Mouse (Mus musculus) midbrain, embryonic 12.5 days (tissue): ENCODE data around the gene Med23. TPM values are rescaled to one million over a fixed set of nuclear protein-coding genes. Genes with fewer than 3 reads are reported as not detected.
A peak's percentile ranks its signal among the peaks of the same experiment; 100 is the strongest.

Experiments used
- ATAC-seq: fragments of 200-750 bp; cut with Nextera tagmentation; 2 replicates; pipeline ENCODE4 v1.8.0; 2017; ENCODE audit warnings: low read depth, moderate TSS enrichment, moderate library complexity; ENCODE audit not compliant: low FRiP score
- H3K27ac ChIP-seq: fragments of 300-500 bp; sonication (generic); replicated peaks from 2 replicates; pipeline ENCODE4 v1.5.1; 2016; ENCODE audit warnings: mild to moderate bottlenecking
- H3K27me3 ChIP-seq: fragments of 300-500 bp; sonication (generic); 2 replicates; pipeline ENCODE4 v1.6.1; 2016; ENCODE audit warnings: mild to moderate bottlenecking
- H3K36me3 ChIP-seq: fragments of 300-500 bp; sonication (generic); 2 replicates; pipeline ENCODE4 v1.6.1; 2016
- H3K4me1 ChIP-seq: fragments of 300-500 bp; sonication (generic); 2 replicates; pipeline ENCODE4 v1.6.1; 2016
- H3K4me2 ChIP-seq: fragments of 300-500 bp; sonication (generic); replicated peaks from 2 replicates; pipeline ENCODE4 v1.6.1; 2016; ENCODE audit warnings: mild to moderate bottlenecking, moderate library complexity
- H3K4me3 ChIP-seq: fragments of 300-500 bp; sonication (generic); 2 replicates; pipeline ENCODE4 v1.5.1; 2016; ENCODE audit warnings: mild to moderate bottlenecking
- H3K9ac ChIP-seq: fragments of 300-500 bp; sonication (generic); replicated peaks from 2 replicates; pipeline ENCODE4 v1.6.1; 2016; ENCODE audit warnings: mild to moderate bottlenecking, moderate library complexity
- H3K9me3 ChIP-seq: fragments of 300-500 bp; sonication (generic); 2 replicates; pipeline ENCODE4 v1.6.1; 2016; ENCODE audit warnings: mild to moderate bottlenecking
- WGBS: fragments of 180-500 bp; shearing (Covaris S2); methylation state at CpG from one replicate; pipeline ENCODE4 v1.1.7; 2016; 5-methylcytosine and 5-hydroxymethylcytosine counted together
- polyA plus RNA-seq: library from polyadenylated mRNA; unstranded; fragments of >200 nt; fragmentation: Nextera tagmentation; extraction: Ambion mirVana; gene quantifications from 2 replicates; pipeline ENCODE4 v1.2.1, GENCODE M21; 2016

Gene Med23
- polyA plus RNA-seq, 1 experiment from 2014 or later, result 33.1 TPM

GRCm38 (mm10) chr10:24832306-24832705 is 37.5 kb upstream of the Med23 start:
- 92% methylated on average over 9 of the region's 9 CpGs for WGBS
- no peaks in the 10 kb centered on the region for H3K27me3 ChIP-seq
- no peak overlapping the region for H3K4me3 ChIP-seq
- H3K9ac ChIP-seq, result no peak overlapping the region
- H3K36me3 ChIP-seq, result no peaks in the 10 kb centered on the region
- no peak overlapping the region for H3K4me2 ChIP-seq
- H3K27ac ChIP-seq, result no peak overlapping the region
- peaks cover 22% of the 10 kb centered on the region for H3K4me1 ChIP-seq
- no peaks in the 10 kb centered on the region for H3K9me3 ChIP-seq
- no peak for ATAC-seq

- no peak overlapping the region for H3K9ac ChIP-seq
- H3K4me1 ChIP-seq, result peaks cover 22% of the 10 kb centered on the region
- peak overlapping the region; percentile 30; the same call in 1 of the 2 replicates for H3K4me3 ChIP-seq
- no peaks in the 10 kb centered on the region for H3K36me3 ChIP-seq
- H3K4me2 ChIP-seq, result peak overlapping the region; percentile 50
- H3K27ac ChIP-seq, result 0 out of 2 replicates have a peak overlapping the region, but pooled peaks have one; percentile 25
- no peaks in the 10 kb centered on the region for H3K27me3 ChIP-seq
- ATAC-seq, result peak; percentile 58
- 4% methylated on average over 4 of the region's 4 CpGs for WGBS
- H3K9me3 ChIP-seq, result no peaks in the 10 kb centered on the region
Observed at GRCm38 (mm10) chr10:24834634-24835371, 35.0 kb upstream of the Med23 start.

DNA sequence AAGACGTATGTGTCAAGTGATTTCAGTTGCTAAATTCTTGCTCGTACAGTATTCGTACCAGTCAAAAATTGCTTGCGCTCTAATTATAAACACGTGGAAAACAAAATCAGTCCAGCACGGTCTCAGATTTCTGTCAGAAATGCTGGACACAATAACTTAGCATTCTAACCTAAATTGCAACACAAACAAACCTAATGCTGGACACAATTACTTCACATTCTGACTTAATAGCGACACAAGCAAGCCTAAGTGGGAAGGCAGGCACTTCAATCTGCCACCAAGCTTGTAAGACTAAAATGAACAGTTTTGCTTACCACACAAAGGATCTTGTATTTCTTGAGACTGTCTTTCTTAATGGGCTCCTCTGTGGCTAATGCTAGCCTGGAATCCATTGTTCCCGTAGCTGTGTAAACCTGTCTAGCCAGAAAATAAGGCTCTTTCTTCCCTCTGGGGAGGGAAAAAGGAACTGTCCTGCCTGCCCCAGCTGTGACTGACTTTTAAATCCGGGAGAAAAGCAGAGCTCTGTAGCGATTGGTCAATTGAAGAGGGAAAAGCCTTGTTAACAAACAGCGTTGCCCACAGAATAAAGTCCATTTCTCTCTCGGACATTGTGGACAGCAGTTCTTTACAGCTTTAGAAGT is 34.0 kb upstream of the Med23 start:
- Histone ChIP-seq H3K4me1 (peaks cover 22% of the 10 kb centered on the region), H3K27ac (peak overlapping the region; percentile 54)
- 12% methylated on average over 12 of the region's 12 CpGs for WGBS

DNA sequence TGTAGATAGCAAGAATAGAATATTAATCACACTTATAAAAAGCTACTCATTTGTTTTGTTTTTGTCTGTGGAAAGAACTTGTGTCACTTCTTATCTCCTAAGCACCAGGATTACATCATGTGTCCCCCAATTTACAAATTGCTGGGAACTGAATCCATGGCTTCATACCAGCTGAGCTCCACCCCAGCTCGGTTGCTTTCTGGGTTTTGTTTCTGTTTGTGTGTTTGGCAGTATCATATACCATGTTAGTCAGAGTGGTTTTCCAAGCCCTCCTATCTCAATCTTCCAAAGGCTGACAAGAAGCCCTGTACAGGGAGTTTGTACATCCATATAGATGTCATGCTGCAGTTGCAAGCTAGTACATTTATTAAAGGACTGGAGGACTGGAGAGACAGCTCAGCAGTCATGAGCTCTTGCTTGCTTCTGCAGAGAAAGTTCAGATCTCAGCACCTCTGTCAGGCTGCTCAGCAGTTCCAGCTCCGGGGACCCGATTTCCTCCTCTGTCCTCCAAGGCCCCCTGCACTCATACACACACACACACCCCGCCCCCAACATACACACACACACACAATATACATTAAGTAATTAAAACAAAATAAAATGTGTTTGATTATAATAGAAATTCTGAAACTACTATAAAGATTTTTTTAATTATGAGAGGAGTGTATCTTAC is 33.3 kb upstream of the Med23 start:
- peak; percentile 59 for ATAC-seq
- H3K27ac ChIP-seq, result no peak overlapping the region; the same call in 1 of the 2 replicates
- no peaks in the 10 kb centered on the region for H3K36me3 ChIP-seq
- H3K9ac ChIP-seq, result no peak overlapping the region
- WGBS, result 53% methylated on average over 4 of the region's 4 CpGs
- H3K4me3 ChIP-seq, result no peak overlapping the region; the same call in 1 of the 2 replicates
- peaks cover 22% of the 10 kb centered on the region for H3K4me1 ChIP-seq
- H3K9me3 ChIP-seq, result no peaks in the 10 kb centered on the region
- peak overlapping the region; percentile 50 for H3K4me2 ChIP-seq
- H3K27me3 ChIP-seq, result no peaks in the 10 kb centered on the region

More for the DNA sequence above, 34.0 kb upstream of the Med23 start:
- Histone ChIP-seq H3K27me3 (no peaks in the 10 kb centered on the region), H3K36me3 (no peaks in the 10 kb centered on the region), H3K4me3 (peak overlapping the region; percentile 30), H3K4me2 (peak overlapping the region; percentile 50), H3K9me3 (no peaks in the 10 kb centered on the region), H3K9ac (peak overlapping the region; percentile 44)
- peak; percentile 80 for ATAC-seq

DNA sequence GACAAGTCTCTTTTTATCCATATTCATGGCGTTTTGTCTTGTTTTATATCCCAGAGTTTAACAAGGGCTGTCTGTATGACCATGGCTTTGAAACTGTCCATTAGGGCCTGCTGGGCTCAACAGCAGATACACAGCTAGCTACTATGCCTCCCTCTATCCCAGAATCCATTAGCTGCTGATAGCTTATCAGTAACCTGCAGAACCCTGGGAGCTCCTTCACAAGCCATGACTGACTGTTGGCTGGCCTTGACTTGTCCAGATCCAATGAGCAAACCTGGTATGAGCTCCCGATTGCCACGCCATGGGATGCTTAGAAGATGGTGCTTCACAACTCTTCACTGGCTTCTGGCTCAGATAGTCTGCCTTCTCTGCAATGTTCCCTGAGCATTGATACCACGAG is 29.0 kb upstream of the Med23 start:
- Histone ChIP-seq H3K4me3 (no peak overlapping the region), H3K27me3 (no peaks in the 10 kb centered on the region), H3K4me2 (no peak overlapping the region), H3K27ac (no peak overlapping the region), H3K9ac (no peak overlapping the region), H3K4me1 (peaks cover 8% of the 10 kb centered on the region), H3K9me3 (no peaks in the 10 kb centered on the region), H3K36me3 (no peaks in the 10 kb centered on the region)
- 93% methylated on average over 4 of the region's 4 CpGs for WGBS
- ATAC-seq, result no peak

DNA sequence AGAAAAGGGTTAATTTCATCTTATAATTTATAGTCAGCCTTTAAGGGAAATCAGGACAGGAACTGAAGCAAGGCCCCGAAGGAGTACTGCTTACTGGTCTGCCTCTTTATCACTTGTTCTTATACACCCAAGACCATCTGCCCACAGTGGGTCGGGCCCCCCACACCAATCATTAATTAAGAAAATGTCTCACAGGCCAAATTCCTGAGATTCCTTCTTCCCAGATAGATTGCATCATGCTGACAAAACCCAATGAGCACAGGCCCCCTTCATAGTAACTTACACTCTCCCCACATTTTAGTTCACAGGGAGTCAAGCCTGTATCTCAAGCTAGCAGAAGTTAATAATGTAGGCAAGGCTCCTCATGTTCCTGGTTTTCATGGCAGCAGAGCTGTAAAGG is 27.8 kb upstream of the Med23 start:
- Histone ChIP-seq H3K4me1 (no peaks in the 10 kb centered on the region), H3K4me2 (no peak overlapping the region), H3K36me3 (no peaks in the 10 kb centered on the region), H3K27me3 (no peaks in the 10 kb centered on the region), H3K9ac (no peak overlapping the region), H3K4me3 (no peak overlapping the region), H3K27ac (no peak overlapping the region), H3K9me3 (no peaks in the 10 kb centered on the region)
- no peak for ATAC-seq
- WGBS, result 77% methylated on average over 2 of the region's 2 CpGs

DNA sequence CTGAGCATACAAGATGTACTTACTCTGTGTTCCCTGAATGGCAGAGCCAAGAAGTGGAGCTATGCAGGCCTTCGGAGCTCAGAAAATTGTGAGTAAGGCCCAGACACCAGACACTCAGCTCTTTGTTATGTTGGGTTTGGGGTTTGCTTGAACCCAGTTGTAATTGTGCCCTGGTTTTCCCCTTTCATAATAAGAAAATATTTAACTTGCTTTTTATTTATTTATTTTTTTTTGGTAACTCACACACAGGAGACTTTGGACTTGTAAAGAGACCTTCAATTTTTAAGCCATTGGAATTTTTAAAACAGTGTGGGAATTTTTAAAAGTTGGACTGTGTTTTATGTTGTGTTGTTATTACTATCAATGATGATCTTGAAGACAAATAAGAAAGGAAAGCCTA is 27.1 kb upstream of the Med23 start, which contains the start of gene Enpp3:
Gene Enpp3, minus strand, starts transcription at position 148 of the 400 bp plus-strand sequence.
- WGBS, result 100% methylated on average over 1 of the region's 1 CpGs

GRCm38 (mm10) chr10:24863146-24863545 is 6.6 kb upstream of the Med23 start:
- no peaks in the 10 kb centered on the region for H3K4me1 ChIP-seq
- H3K9me3 ChIP-seq, result no peaks in the 10 kb centered on the region
- WGBS, result 83% methylated on average over 2 of the region's 2 CpGs
- no peaks in the 10 kb centered on the region for H3K27me3 ChIP-seq
- H3K27ac ChIP-seq, result no peak overlapping the region
- H3K36me3 ChIP-seq, result no peaks in the 10 kb centered on the region
- H3K4me3 ChIP-seq, result no peak overlapping the region
- ATAC-seq, result no peak
- H3K9ac ChIP-seq, result no peak overlapping the region
- no peak overlapping the region for H3K4me2 ChIP-seq

More for the DNA sequence above, 27.1 kb upstream of the Med23 start, which contains the start of gene Enpp3:
- no peak within 1 kb of the TSS for H3K4me3 ChIP-seq
- no peak within 1 kb of the TSS for H3K4me2 ChIP-seq
- H3K36me3 ChIP-seq, result no peaks in the 10 kb centered on the region
- no peak within 1 kb of the TSS for H3K9ac ChIP-seq
- no peaks in the 10 kb centered on the region for H3K27me3 ChIP-seq
- H3K4me1 ChIP-seq, result no peaks in the 10 kb centered on the region
- ATAC-seq, result no peak
- no peaks in the 10 kb centered on the region for H3K9me3 ChIP-seq
- H3K27ac ChIP-seq, result no peak within 1 kb of the TSS

GRCm38 (mm10) chr10:24864434-24864833 is 5.4 kb upstream of the Med23 start:
- Histone ChIP-seq H3K4me2 (no peak overlapping the region), H3K27me3 (no peaks in the 10 kb centered on the region), H3K36me3 (no peaks in the 10 kb centered on the region), H3K4me1 (no peaks in the 10 kb centered on the region), H3K27ac (no peak overlapping the region), H3K9me3 (no peaks in the 10 kb centered on the region), H3K4me3 (no peak overlapping the region), H3K9ac (no peak overlapping the region)
- 76% methylated on average over 6 of the region's 6 CpGs for WGBS
- no peak for ATAC-seq

GRCm38 (mm10) chr10:24873624-24874023 is 3.8 kb downstream of the Med23 start:
- Histone ChIP-seq H3K27me3 (no peaks in the 10 kb centered on the region), H3K4me3 (no peak overlapping the region), H3K4me2 (no peak overlapping the region), H3K36me3 (peaks cover 67% of the 10 kb centered on the region), H3K4me1 (no peaks in the 10 kb centered on the region), H3K9me3 (no peaks in the 10 kb centered on the region), H3K27ac (no peak overlapping the region), H3K9ac (no peak overlapping the region)
- ATAC-seq, result no peak
- 81% methylated on average over 4 of the region's 4 CpGs for WGBS

GRCm38 (mm10) chr10:24886008-24886407 is 16.2 kb downstream of the Med23 start:
- 86% methylated on average over 9 of the region's 9 CpGs for WGBS
- H3K4me1 ChIP-seq, result no peaks in the 10 kb centered on the region
- no peak overlapping the region for H3K27ac ChIP-seq
- H3K4me2 ChIP-seq, result no peak overlapping the region
- H3K27me3 ChIP-seq, result no peaks in the 10 kb centered on the region
- no peaks in the 10 kb centered on the region for H3K9me3 ChIP-seq
- 0 out of 2 replicates have a peak, but pooled peaks have one; percentile 27 for ATAC-seq
- no peak overlapping the region for H3K4me3 ChIP-seq
- H3K9ac ChIP-seq, result no peak overlapping the region
- peaks cover 82% of the 10 kb centered on the region for H3K36me3 ChIP-seq

DNA sequence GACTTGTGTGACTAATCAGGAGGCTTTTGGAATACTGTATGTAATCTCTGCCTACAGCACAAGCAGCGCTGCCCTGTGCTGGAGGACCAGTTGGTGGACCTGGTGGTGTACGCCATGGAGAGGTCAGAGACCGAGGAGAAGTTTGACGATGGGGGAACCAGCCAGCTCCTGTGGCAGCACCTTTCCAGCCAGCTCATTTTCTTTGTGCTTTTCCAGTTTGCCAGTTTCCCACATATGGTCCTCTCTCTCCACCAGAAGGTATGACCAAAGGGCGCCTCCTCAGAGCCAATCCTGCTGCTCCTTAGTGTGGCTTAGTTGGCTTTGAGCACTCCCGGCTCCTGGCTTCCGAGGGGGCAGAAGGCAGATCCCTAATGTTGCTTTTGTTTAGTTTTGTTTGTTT is 18.6 kb downstream of the Med23 start:
- no peak for ATAC-seq
- no peaks in the 10 kb centered on the region for H3K9me3 ChIP-seq
- H3K27me3 ChIP-seq, result no peaks in the 10 kb centered on the region
- H3K4me3 ChIP-seq, result no peak overlapping the region
- H3K27ac ChIP-seq, result no peak overlapping the region
- H3K4me2 ChIP-seq, result no peak overlapping the region
- 95% methylated on average over 7 of the region's 7 CpGs for WGBS
- no peaks in the 10 kb centered on the region for H3K4me1 ChIP-seq
- H3K9ac ChIP-seq, result no peak overlapping the region
- H3K36me3 ChIP-seq, result peaks cover 77% of the 10 kb centered on the region
